16 mouse cellular contexts compared by ENCODE assay signal in the genomic region with DNA sequence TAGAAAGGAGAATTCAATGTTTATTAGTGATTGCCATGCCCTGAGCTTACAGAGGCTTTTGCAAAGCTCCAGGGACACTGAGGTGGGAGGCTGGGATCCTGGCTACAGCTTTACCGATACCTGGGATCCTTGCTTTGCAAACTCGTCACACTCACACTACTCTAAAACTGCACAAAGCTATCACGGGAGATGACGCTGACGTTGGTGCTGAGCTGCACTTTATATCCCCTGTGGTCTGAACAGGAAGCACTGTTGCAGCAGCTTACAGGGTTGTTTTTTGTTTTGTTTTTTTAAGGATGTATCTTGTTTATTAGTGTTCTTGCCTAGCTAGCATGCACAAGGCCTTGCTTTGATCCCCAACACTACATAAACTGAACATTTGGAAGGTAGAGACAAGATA.
"Had no signal": no experiment of that assay in that cellular context is flagged by ENCODE, and none has a peak within 500 bp of the region (broad histone marks: within the 10 kb centered on the region; RNA-seq: fewer than 3 reads in every experiment).

No protein-coding gene starts in this region.

- DNase-seq: kidney, adult 2 months; kidney, postnatal 14 days; lung, postnatal 10 days; lung, postnatal 4 days; retina, postnatal 1 day; right cerebral cortex, postnatal 4 days had no signal

- H3K27ac ChIP-seq: kidney, embryonic 15.5 days; left cerebral cortex, adult 2 months; limb, embryonic 15.5 days; liver, embryonic 12.5 days; midbrain, embryonic 15.5 days; neural tube, embryonic 13.5 days; stomach, embryonic 15.5 days had no signal

- H3K27me3 ChIP-seq: kidney, embryonic 15.5 days; limb, embryonic 15.5 days; liver, embryonic 12.5 days; megakaryocyte, embryonic 14.5 days; midbrain, embryonic 15.5 days; neural tube, embryonic 13.5 days; stomach, embryonic 15.5 days had no signal

- H3K4me1 ChIP-seq: kidney, embryonic 15.5 days; limb, embryonic 15.5 days; liver, embryonic 12.5 days; midbrain, embryonic 15.5 days; neural tube, embryonic 13.5 days; stomach, embryonic 15.5 days had no signal

- H3K4me3 ChIP-seq: kidney, embryonic 15.5 days; left cerebral cortex, adult 2 months; limb, embryonic 15.5 days; liver, embryonic 12.5 days; megakaryocyte, embryonic 14.5 days; midbrain, embryonic 15.5 days; neural tube, embryonic 13.5 days; stomach, embryonic 15.5 days had no signal

- H3K9ac ChIP-seq: kidney, embryonic 15.5 days; limb, embryonic 15.5 days; liver, embryonic 12.5 days; lung, embryonic 14.5 days; midbrain, embryonic 15.5 days; neural tube, embryonic 13.5 days; stomach, embryonic 15.5 days had no signal

- H3K9me3 ChIP-seq: kidney, embryonic 15.5 days; limb, embryonic 15.5 days; liver, embryonic 12.5 days; megakaryocyte, embryonic 14.5 days; midbrain, embryonic 15.5 days; neural tube, embryonic 13.5 days; stomach, embryonic 15.5 days had no signal

- ATAC-seq: liver, embryonic 12.5 days; midbrain, embryonic 15.5 days had no signal

- H3K4me2 ChIP-seq: kidney, embryonic 15.5 days; limb, embryonic 15.5 days; liver, embryonic 12.5 days; lung, embryonic 14.5 days; midbrain, embryonic 11.5 days; midbrain, embryonic 15.5 days; neural tube, embryonic 13.5 days; stomach, embryonic 15.5 days had no signal
